Mouse (Mus musculus) left cerebral cortex, adult 8-10 months (tissue): Measurements from ENCODE around the gene Mpped2. TPM values are rescaled to one million over a fixed set of nuclear protein-coding genes. Genes with fewer than 3 reads are reported as not detected.

Experiments used
- DNase-seq, 2 experiments: peaks; one replicate each; pipeline ENCODE4 v3.0.0; 2022; ENCODE audit warnings: low spot score in 2 of 2
- total RNA-seq, 4 experiments: library from RNA; stranded (reverse); gene quantifications; 2 replicates each; pipeline ENCODE4 v1.2.4; 2022

Gene Mpped2
- 10 to 100 TPM; 33.2 to 42.3 (median 39.0) TPM for total RNA-seq

GRCm38 (mm10) chr2:106692783-106693701 is at the start of gene Mpped2:
TSS of gene Mpped2 (plus strand) at chr2:106693269.
- peak; percentile 51 to 54 for DNase-seq

GRCm38 (mm10) chr2:106644782-106645181 is 48.3 kb upstream of the Mpped2 start:
- DNase-seq = no peak

- peak; percentile 66 to 85 for DNase-seq
Measured at GRCm38 (mm10) chr2:106649686-106650570, 43.1 kb upstream of the Mpped2 start.

GRCm38 (mm10) chr2:106652151-106652550 is 40.9 kb upstream of the Mpped2 start:
- DNase-seq = no peak

GRCm38 (mm10) chr2:106652741-106653140 is 40.3 kb upstream of the Mpped2 start:
- no peak for DNase-seq

GRCm38 (mm10) chr2:106653261-106653660 is 39.8 kb upstream of the Mpped2 start:
- no peak for DNase-seq

GRCm38 (mm10) chr2:106655271-106655670 is 37.8 kb upstream of the Mpped2 start:
- DNase-seq = no peak

GRCm38 (mm10) chr2:106665271-106665670 is 27.8 kb upstream of the Mpped2 start:
- DNase-seq = no peak

GRCm38 (mm10) chr2:106674319-106674718 is 18.8 kb upstream of the Mpped2 start:
- no peak for DNase-seq

- DNase-seq = no peak
Measured at GRCm38 (mm10) chr2:106677449-106677848, 15.6 kb upstream of the Mpped2 start.

- no peak for DNase-seq
Measured at GRCm38 (mm10) chr2:106679720-106680455, 13.2 kb upstream of the Mpped2 start.

GRCm38 (mm10) chr2:106683185-106683831 is 9.8 kb upstream of the Mpped2 start:
- no peak for DNase-seq

- DNase-seq = no peak
Measured at GRCm38 (mm10) chr2:106683832-106684231, 9.2 kb upstream of the Mpped2 start.

GRCm38 (mm10) chr2:106691753-106692363 is 1.2 kb upstream of the Mpped2 start:
- DNase-seq = no peak

GRCm38 (mm10) chr2:106692405-106692782 is 675 bp upstream of the Mpped2 start:
- DNase-seq = no peak

GRCm38 (mm10) chr2:106693702-106694566 is 865 bp downstream of the Mpped2 start:
- DNase-seq = peak; percentile 35 to 48

GRCm38 (mm10) chr2:106694567-106694885 is 1.5 kb downstream of the Mpped2 start:
- DNase-seq = no peak

- DNase-seq = peak; percentile 25 to 53
Measured at GRCm38 (mm10) chr2:106694886-106695733, 2.0 kb downstream of the Mpped2 start.

- no peak for DNase-seq
Measured at GRCm38 (mm10) chr2:106695734-106696022, 2.6 kb downstream of the Mpped2 start.
